ENCODE assay signal across 15 mouse cellular contexts in the genomic region with DNA sequence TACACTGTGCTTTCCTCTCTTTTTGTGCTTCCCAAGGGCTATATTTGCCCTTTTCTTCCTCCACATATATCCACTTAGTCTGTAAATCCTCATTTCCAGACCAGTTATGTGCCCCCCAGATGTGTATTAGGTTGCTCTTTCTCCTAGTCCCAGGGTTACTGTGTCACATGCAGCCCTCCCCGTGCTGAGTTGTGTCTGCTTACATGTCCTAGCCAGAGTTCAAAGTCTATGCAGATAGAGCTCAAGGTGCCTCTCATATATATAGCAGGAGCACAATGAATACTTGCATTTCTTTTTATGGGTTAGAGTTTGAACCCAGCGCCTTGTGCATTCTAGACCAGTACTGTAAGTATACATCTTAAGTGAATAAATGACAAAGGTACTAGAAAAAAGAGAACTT. TPM values are rescaled to one million over a fixed set of nuclear protein-coding genes. Genes with fewer than 3 reads are reported as not detected.
"Had no signal": no experiment of that assay in that cellular context is flagged by ENCODE, and none has a peak within 500 bp of the region (broad histone marks: within the 10 kb centered on the region; RNA-seq: fewer than 3 reads in every experiment).

No protein-coding gene starts in this region.

- DNase-seq: kidney, adult 8-10 months; layer of hippocampus, adult 9-11 months; layer of hippocampus, postnatal 36 days; left cerebral cortex, postnatal 4 days; lung, postnatal 14 days; right cerebral cortex, postnatal 25 days; spleen, adult 18-20 months; thymus, postnatal 4 days had no signal

- H3K9me3 ChIP-seq: limb, embryonic 13.5 days; lung, embryonic 15.5 days; midbrain, embryonic 13.5 days had no signal

- H3K4me1 ChIP-seq: limb, embryonic 13.5 days; midbrain, embryonic 13.5 days had no signal

- ATAC-seq: hindbrain, postnatal 0 days; midbrain, embryonic 13.5 days had no signal

- H3K27me3 ChIP-seq: limb, embryonic 13.5 days; lung, embryonic 15.5 days; midbrain, embryonic 13.5 days had no signal

- H3K9ac ChIP-seq: limb, embryonic 13.5 days; liver, embryonic 14.5 days; lung, embryonic 15.5 days; midbrain, embryonic 13.5 days had no signal

- H3K4me2 ChIP-seq: limb, embryonic 13.5 days; lung, embryonic 15.5 days; midbrain, embryonic 13.5 days had no signal

- H3K4me3 ChIP-seq: limb, embryonic 13.5 days; lung, embryonic 15.5 days; midbrain, embryonic 13.5 days had no signal

- H3K27ac ChIP-seq: hindbrain, postnatal 0 days; kidney, postnatal 0 days; limb, embryonic 13.5 days; liver, embryonic 14.5 days; lung, embryonic 15.5 days; midbrain, embryonic 13.5 days had no signal

RNA-seq across cellular contexts. Expression of a gene that starts 29.3 kb away (rescaled TPM):
- total RNA-seq: megakaryocyte-erythroid progenitor cell, adult 5-6 weeks had no signal
